Mouse (Mus musculus) neural tube, embryonic 14.5 days (tissue): Measurements from ENCODE around the gene Wap. TPM values are rescaled to one million over a fixed set of nuclear protein-coding genes. Genes with fewer than 3 reads are reported as not detected.
A peak's percentile ranks its signal among the peaks of the same experiment; 100 is the strongest.
"Not testable (repeated sequence)": the region's sequence is repeated elsewhere in the genome, so short reads cannot be mapped to it uniquely, and the experiment has no call there.

Experiments
- ATAC-seq: fragments of 200-750 bp; cut with Nextera tagmentation; 2 replicates; pipeline ENCODE4 v1.8.0; 2017; ENCODE audit warnings: low read depth, mild to moderate bottlenecking, moderate TSS enrichment, moderate library complexity
- H3K27ac ChIP-seq: fragments of 300-500 bp; sonication (generic); 2 replicates; pipeline ENCODE4 v1.5.1; 2014; ENCODE audit warnings: low read depth, mild to moderate bottlenecking, control low read depth, low read length, moderate library complexity, mixed read lengths
- H3K27me3 ChIP-seq: fragments of 300-500 bp; sonication (generic); 2 replicates; pipeline ENCODE4 v1.6.1; 2014; ENCODE audit warnings: low read length; ENCODE audit not compliant: control insufficient read depth, insufficient read depth
- H3K36me3 ChIP-seq: fragments of 300-500 bp; sonication (generic); 2 replicates; pipeline ENCODE4 v1.6.1; 2014; ENCODE audit warnings: low read length, mixed read lengths; ENCODE audit not compliant: control insufficient read depth, insufficient read depth
- H3K4me1 ChIP-seq: fragments of 300-500 bp; sonication (generic); 2 replicates; pipeline ENCODE4 v1.6.1; 2014; ENCODE audit warnings: low read length; ENCODE audit not compliant: control insufficient read depth, insufficient read depth
- H3K4me2 ChIP-seq: fragments of 300-500 bp; sonication (generic); 2 replicates; pipeline ENCODE4 v1.6.1; 2014; ENCODE audit warnings: mild to moderate bottlenecking, low read depth, low read length, control low read depth
- H3K4me3 ChIP-seq: fragments of 300-500 bp; sonication (generic); 2 replicates; pipeline ENCODE4 v1.5.1; 2014; ENCODE audit warnings: low read depth, low read length, control low read depth, mixed read lengths
- H3K9ac ChIP-seq: fragments of 300-500 bp; sonication (generic); replicated peaks from 2 replicates; pipeline ENCODE4 v1.6.1; 2014; ENCODE audit warnings: low read depth, mild to moderate bottlenecking, control low read depth, low read length, mixed read lengths
- H3K9me3 ChIP-seq: fragments of 300-500 bp; sonication (generic); 2 replicates; pipeline ENCODE4 v1.6.1; 2016; ENCODE audit warnings: low read length; ENCODE audit not compliant: control insufficient read depth
- WGBS: fragments of 180-500 bp; shearing (Covaris S2); extraction: QIAGEN DNeasy Blood & Tissue Kit; methylation state at CpG from one replicate; pipeline ENCODE4 v1.1.7; 2014; 5-methylcytosine and 5-hydroxymethylcytosine counted together
- polyA plus RNA-seq: library from polyadenylated mRNA; unstranded; fragments of >200 nt; fragmentation: Nextera tagmentation; extraction: Ambion mirVana; gene quantifications from 2 replicates; pipeline ENCODE4 v1.2.1, GENCODE M21; 2014

The Wap gene
- polyA plus RNA-seq, 1 experiment from 2014 or later = not detected

GRCm38 (mm10) chr11:6670044-6670443 is 31.6 kb upstream of the Wap start:
- Histone ChIP-seq H3K9me3 (no peaks in the 10 kb centered on the region), H3K4me2 (no peak overlapping the region), H3K36me3 (no peaks in the 10 kb centered on the region), H3K27me3 (no peaks in the 10 kb centered on the region), H3K27ac (no peak overlapping the region), H3K9ac (no peak overlapping the region), H3K4me3 (no peak overlapping the region), H3K4me1 (no peaks in the 10 kb centered on the region)
- no peak for ATAC-seq
- WGBS = 46% methylated on average over 2 of the region's 2 CpGs

- no peak for ATAC-seq
- Histone ChIP-seq H3K4me1 (no peaks in the 10 kb centered on the region), H3K4me3 (no peak overlapping the region), H3K4me2 (no peak overlapping the region), H3K36me3 (no peaks in the 10 kb centered on the region), H3K27me3 (no peaks in the 10 kb centered on the region), H3K27ac (no peak overlapping the region), H3K9ac (no peak overlapping the region), H3K9me3 (no peaks in the 10 kb centered on the region)
- WGBS = 18% methylated on average over 9 of the region's 9 CpGs
Measured at GRCm38 (mm10) chr11:6669041-6669440, 30.6 kb upstream of the Wap start.

- ATAC-seq = no peak
- Histone ChIP-seq H3K9ac (no peak overlapping the region), H3K27me3 (no peaks in the 10 kb centered on the region), H3K9me3 (no peaks in the 10 kb centered on the region), H3K4me2 (no peak overlapping the region), H3K27ac (no peak overlapping the region), H3K36me3 (no peaks in the 10 kb centered on the region), H3K4me3 (no peak overlapping the region), H3K4me1 (no peaks in the 10 kb centered on the region)
- 93% methylated on average over 2 of the region's 2 CpGs for WGBS
Measured at GRCm38 (mm10) chr11:6666634-6667033, 28.2 kb upstream of the Wap start.

GRCm38 (mm10) chr11:6661206-6661605 is 22.8 kb upstream of the Wap start:
- 40% methylated on average over 14 of the region's 14 CpGs for WGBS
- Histone ChIP-seq H3K9ac (no peak overlapping the region), H3K4me2 (no peak overlapping the region)

GRCm38 (mm10) chr11:6658271-6658670 is 19.8 kb upstream of the Wap start, which contains the start of gene Ramp3:
Gene Ramp3, plus strand, starts transcription at chr11:6658521.
- under 1% methylated on average over 18 of the region's 18 CpGs for WGBS
- no peaks in the 10 kb centered on the region for H3K9me3 ChIP-seq
- H3K27ac ChIP-seq = no peak within 1 kb of the TSS
- H3K4me1 ChIP-seq = peaks cover 9% of the 10 kb centered on the region; the same call in 1 of the 2 replicates
- H3K9ac ChIP-seq = peak within 1 kb of the TSS; percentile 42
- H3K36me3 ChIP-seq = no peaks in the 10 kb centered on the region
- H3K27me3 ChIP-seq = no peaks in the 10 kb centered on the region
- ATAC-seq = peak; percentile 77
- H3K4me3 ChIP-seq = peak within 1 kb of the TSS; percentile 37
- peak within 1 kb of the TSS; percentile 75 for H3K4me2 ChIP-seq

More at GRCm38 (mm10) chr11:6661206-6661605, 22.8 kb upstream of the Wap start:
- Histone ChIP-seq H3K27ac (no peak overlapping the region), H3K9me3 (no peaks in the 10 kb centered on the region), H3K4me1 (peaks cover 9% of the 10 kb centered on the region; the same call in 1 of the 2 replicates), H3K4me3 (no peak overlapping the region), H3K36me3 (no peaks in the 10 kb centered on the region), H3K27me3 (no peaks in the 10 kb centered on the region)
- no peak for ATAC-seq

GRCm38 (mm10) chr11:6654903-6655302 is 16.5 kb upstream of the Wap start:
- H3K27me3 ChIP-seq = no peaks in the 10 kb centered on the region
- H3K9ac ChIP-seq = no peak overlapping the region
- WGBS = 2% methylated on average over 2 of the region's 2 CpGs
- no peak overlapping the region for H3K4me3 ChIP-seq
- H3K4me2 ChIP-seq = no peak overlapping the region
- H3K9me3 ChIP-seq = no peaks in the 10 kb centered on the region
- no peaks in the 10 kb centered on the region for H3K36me3 ChIP-seq
- H3K4me1 ChIP-seq = peaks cover 6% of the 10 kb centered on the region; the same call in 1 of the 2 replicates
- no peak overlapping the region for H3K27ac ChIP-seq
- ATAC-seq = peak; percentile 75; the same call in 1 of the 2 replicates

- not testable (repeated sequence) for H3K9me3 ChIP-seq, H3K4me1 ChIP-seq, H3K36me3 ChIP-seq, H3K4me3 ChIP-seq, H3K27ac ChIP-seq, H3K9ac ChIP-seq, H3K4me2 ChIP-seq, H3K27me3 ChIP-seq, ATAC-seq
- 83% methylated on average over 3 of the region's 3 CpGs for WGBS
Measured at GRCm38 (mm10) chr11:6652978-6653377, 14.5 kb upstream of the Wap start.

DNA sequence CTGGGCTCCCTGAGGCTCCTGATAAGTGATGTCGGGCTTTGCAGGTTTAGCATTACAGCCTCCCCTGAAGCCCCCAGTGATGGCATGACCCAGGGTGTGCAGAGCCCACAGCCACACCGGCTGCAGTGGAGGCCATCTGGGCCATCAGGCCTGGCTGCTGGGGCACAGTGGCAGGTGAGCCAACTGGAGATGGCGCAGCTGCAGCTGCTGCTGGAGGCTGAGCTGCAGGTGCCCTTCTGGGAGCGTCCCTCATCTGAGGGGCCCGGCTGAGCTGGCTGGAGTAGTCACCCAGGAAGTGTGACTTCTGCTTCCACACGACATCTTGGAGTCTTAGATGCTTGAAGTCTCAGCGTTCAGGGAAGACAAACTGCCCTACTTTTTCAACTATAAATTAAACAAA is 12.1 kb upstream of the Wap start:
- no peak overlapping the region for H3K4me2 ChIP-seq
- H3K36me3 ChIP-seq = no peaks in the 10 kb centered on the region
- no peak overlapping the region for H3K27ac ChIP-seq
- H3K27me3 ChIP-seq = no peaks in the 10 kb centered on the region
- no peaks in the 10 kb centered on the region for H3K9me3 ChIP-seq
- no peak overlapping the region for H3K9ac ChIP-seq
- no peak overlapping the region for H3K4me3 ChIP-seq
- no peak for ATAC-seq
- WGBS = 72% methylated on average over 7 of the region's 7 CpGs
- no peaks in the 10 kb centered on the region for H3K4me1 ChIP-seq

- 67% methylated on average over 9 of the region's 9 CpGs for WGBS
- no peaks in the 10 kb centered on the region for H3K4me1 ChIP-seq
- no peak overlapping the region for H3K9ac ChIP-seq
- H3K4me2 ChIP-seq = no peak overlapping the region
- H3K27me3 ChIP-seq = no peaks in the 10 kb centered on the region
- no peaks in the 10 kb centered on the region for H3K9me3 ChIP-seq
- no peak overlapping the region for H3K27ac ChIP-seq
- no peak overlapping the region for H3K4me3 ChIP-seq
- no peaks in the 10 kb centered on the region for H3K36me3 ChIP-seq
- no peak for ATAC-seq
Measured at GRCm38 (mm10) chr11:6647831-6648724, 9.6 kb upstream of the Wap start.
